Mouse (Mus musculus) hindbrain, embryonic 16.5 days (tissue): ENCODE measurements around the gene Lsm6. TPM values are rescaled to one million over a fixed set of nuclear protein-coding genes. Genes with fewer than 3 reads are reported as not detected.

Experiments
- ATAC-seq: fragments of 200-750 bp; cut with Nextera tagmentation; 2 replicates; pipeline ENCODE4 v1.8.0; 2017; ENCODE audit warnings: moderate TSS enrichment, moderate library complexity
- H3K27ac ChIP-seq: fragments of 300-500 bp; sonication (generic); 2 replicates; pipeline ENCODE4 v1.5.1; 2014; ENCODE audit warnings: low read depth, mild to moderate bottlenecking, control low read depth, low read length, moderate library complexity
- H3K27me3 ChIP-seq: fragments of 300-500 bp; sonication (generic); replicated peaks from 2 replicates; pipeline ENCODE4 v1.6.1; 2014; ENCODE audit warnings: low read length; ENCODE audit not compliant: control insufficient read depth, insufficient read depth
- H3K36me3 ChIP-seq: fragments of 300-500 bp; sonication (generic); 2 replicates; pipeline ENCODE4 v1.6.1; 2014; ENCODE audit warnings: mild to moderate bottlenecking, low read length, moderate library complexity, mixed read lengths; ENCODE audit not compliant: control insufficient read depth, insufficient read depth
- H3K4me1 ChIP-seq: fragments of 300-500 bp; sonication (generic); 2 replicates; pipeline ENCODE4 v1.6.1; 2014; ENCODE audit warnings: low read depth, low read length; ENCODE audit not compliant: control insufficient read depth, insufficient read depth
- H3K4me2 ChIP-seq: fragments of 300-500 bp; sonication (generic); 2 replicates; pipeline ENCODE4 v1.6.1; 2014; ENCODE audit warnings: mild to moderate bottlenecking, low read length, control low read depth, moderate library complexity
- H3K4me3 ChIP-seq: fragments of 300-500 bp; sonication (generic); 2 replicates; pipeline ENCODE4 v1.5.1; 2014; ENCODE audit warnings: mild to moderate bottlenecking, low read length, control low read depth, moderate library complexity
- H3K9ac ChIP-seq: fragments of 300-500 bp; sonication (generic); 2 replicates; pipeline ENCODE4 v1.6.1; 2014; ENCODE audit warnings: low read depth, mild to moderate bottlenecking, control low read depth, low read length, moderate library complexity
- H3K9me3 ChIP-seq: fragments of 300-500 bp; sonication (generic); 2 replicates; pipeline ENCODE4 v1.6.1; 2014; ENCODE audit warnings: mild to moderate bottlenecking, low read length, moderate library complexity; ENCODE audit not compliant: control insufficient read depth
- WGBS: fragments of 180-500 bp; shearing (Covaris S2); extraction: QIAGEN DNeasy Blood & Tissue Kit; methylation state at CpG from one replicate; pipeline ENCODE4 v1.1.7; 2014; 5-methylcytosine and 5-hydroxymethylcytosine counted together
- polyA plus RNA-seq: library from polyadenylated mRNA; unstranded; fragments of >200 nt; fragmentation: Nextera tagmentation; extraction: Ambion mirVana; gene quantifications from 2 replicates; pipeline ENCODE4 v1.2.1, GENCODE M21; 2015

Lsm6 gene
- polyA plus RNA-seq, 1 experiment from 2014 or later, result 139 TPM

DNA sequence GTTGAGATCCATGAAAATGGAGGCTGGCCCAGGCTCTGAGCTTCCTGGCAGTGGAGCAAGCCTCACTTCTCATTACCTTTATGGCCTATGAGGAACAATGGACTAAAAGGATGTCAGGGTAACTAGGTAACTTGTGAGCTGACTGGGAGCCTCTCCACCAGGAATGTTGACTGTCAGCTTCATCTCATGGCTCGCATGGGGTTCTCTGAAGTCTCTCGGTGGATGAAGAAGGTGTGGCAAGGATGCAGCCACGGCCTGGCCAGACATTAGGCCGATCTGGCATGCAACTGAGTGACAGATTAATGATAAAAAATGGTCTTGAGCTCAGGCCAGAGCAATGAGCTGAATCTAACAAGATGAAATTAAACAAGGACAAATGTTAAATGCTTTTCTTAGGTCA, 27.7 kb downstream of the Lsm6 start:
- no peak overlapping the region for H3K9ac ChIP-seq
- ATAC-seq, result no peak

DNA sequence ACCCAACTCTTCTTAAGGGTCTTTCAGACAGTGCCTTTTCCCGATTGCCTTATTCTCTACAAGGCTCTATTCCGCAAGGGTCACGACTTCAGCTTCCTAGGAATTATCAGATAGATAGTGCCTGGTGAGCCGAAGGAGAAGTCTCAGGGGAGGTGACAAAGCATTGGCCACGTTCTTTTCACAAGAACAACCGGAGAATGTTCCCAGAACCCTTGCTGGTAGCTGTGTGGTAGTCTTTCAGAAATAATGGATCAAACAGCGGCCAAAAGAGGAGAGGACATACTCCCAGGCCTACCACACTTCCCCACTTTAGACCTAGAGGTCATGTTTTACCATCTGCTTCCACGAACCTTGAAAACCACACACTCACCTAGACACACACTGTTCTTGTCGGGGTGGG, 44.1 kb downstream of the Lsm6 start:
- no peak overlapping the region for H3K4me2 ChIP-seq
- no peak overlapping the region for H3K4me3 ChIP-seq
- H3K36me3 ChIP-seq, result no peaks in the 10 kb centered on the region
- H3K9me3 ChIP-seq, result no peaks in the 10 kb centered on the region
- H3K27me3 ChIP-seq, result no peaks in the 10 kb centered on the region
- no peak overlapping the region for H3K9ac ChIP-seq
- H3K27ac ChIP-seq, result no peak overlapping the region
- H3K4me1 ChIP-seq, result no peaks in the 10 kb centered on the region
- no peak for ATAC-seq
- 92% methylated on average over 9 of the region's 9 CpGs for WGBS

More for the DNA sequence above, 27.7 kb downstream of the Lsm6 start:
- WGBS, result 76% methylated on average over 4 of the region's 4 CpGs
- Histone ChIP-seq H3K4me3 (no peak overlapping the region), H3K36me3 (no peaks in the 10 kb centered on the region), H3K27me3 (no peaks in the 10 kb centered on the region), H3K4me1 (no peaks in the 10 kb centered on the region), H3K4me2 (no peak overlapping the region), H3K9me3 (peaks cover 2% of the 10 kb centered on the region; the same call in 1 of the 2 replicates), H3K27ac (no peak overlapping the region)

DNA sequence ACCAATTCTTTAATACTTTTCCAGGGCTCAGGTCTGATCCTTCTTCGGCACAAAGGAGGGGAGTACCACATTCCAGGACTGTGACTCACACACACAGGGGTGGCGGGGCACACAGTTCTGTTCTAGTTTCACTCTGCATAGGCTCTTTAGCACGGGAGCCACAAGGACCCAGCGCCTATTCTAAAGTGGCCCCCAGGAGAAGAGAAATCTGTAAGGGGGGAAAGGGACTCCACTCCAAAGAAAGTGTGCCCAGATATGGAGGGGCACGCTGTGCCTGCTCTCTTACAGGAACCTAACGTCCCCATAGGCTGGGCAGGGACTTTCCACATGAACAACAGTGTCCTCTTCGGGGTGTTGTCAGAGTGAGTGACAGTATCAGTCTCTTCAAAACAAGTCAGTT, 49.7 kb downstream of the Lsm6 start:
- H3K27me3 ChIP-seq, result no peaks in the 10 kb centered on the region
- no peaks in the 10 kb centered on the region for H3K4me1 ChIP-seq
- no peak overlapping the region for H3K4me2 ChIP-seq
- no peaks in the 10 kb centered on the region for H3K36me3 ChIP-seq
- no peak for ATAC-seq
- H3K9ac ChIP-seq, result no peak overlapping the region
- H3K4me3 ChIP-seq, result no peak overlapping the region
- H3K27ac ChIP-seq, result no peak overlapping the region
- H3K9me3 ChIP-seq, result no peaks in the 10 kb centered on the region
- WGBS, result 75% methylated on average over 7 of the region's 7 CpGs

DNA sequence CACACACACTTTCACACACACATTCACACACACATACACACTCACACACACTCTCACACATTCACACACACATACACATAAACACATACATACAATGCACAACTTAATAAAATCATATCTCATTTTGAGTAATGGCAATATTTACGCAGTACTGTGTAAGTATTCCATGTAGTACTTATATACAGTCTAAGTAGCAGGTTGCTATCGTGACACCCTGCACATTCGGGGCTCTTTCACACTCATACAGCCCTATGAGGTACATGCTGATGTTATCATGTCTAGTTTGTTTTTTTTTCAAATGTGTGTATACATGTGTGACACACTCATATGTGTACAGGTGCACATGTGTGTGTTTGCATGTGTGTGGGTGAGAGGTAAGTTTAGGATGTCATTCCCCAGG, 50.4 kb downstream of the Lsm6 start:
- no peak overlapping the region for H3K27ac ChIP-seq
- no peaks in the 10 kb centered on the region for H3K4me1 ChIP-seq
- no peak overlapping the region for H3K9ac ChIP-seq
- no peaks in the 10 kb centered on the region for H3K36me3 ChIP-seq
- H3K27me3 ChIP-seq, result no peaks in the 10 kb centered on the region
- H3K9me3 ChIP-seq, result no peaks in the 10 kb centered on the region
- H3K4me2 ChIP-seq, result no peak overlapping the region
- no peak for ATAC-seq
- 97% methylated on average over 3 of the region's 3 CpGs for WGBS
- no peak overlapping the region for H3K4me3 ChIP-seq

DNA sequence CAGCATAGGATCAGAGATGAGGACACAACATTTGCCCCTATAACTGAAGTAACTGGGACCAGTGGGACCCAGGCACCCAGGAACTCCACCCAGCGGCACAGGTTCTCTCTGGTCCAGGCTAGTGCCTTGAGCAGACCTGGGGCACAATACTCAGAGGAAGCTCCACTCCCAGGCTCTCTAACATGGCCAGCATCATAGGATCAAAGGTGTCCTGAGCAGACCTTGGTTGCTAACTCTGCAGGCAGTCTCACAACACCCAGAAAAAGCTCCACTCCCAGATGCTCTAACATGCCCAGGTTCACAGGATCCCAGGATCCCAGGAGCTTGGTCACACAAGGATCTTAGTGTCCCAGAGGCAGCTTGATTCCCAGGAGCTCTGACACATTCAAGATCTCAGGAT, 55.4 kb downstream of the Lsm6 start:
- Histone ChIP-seq H3K27me3 (no peaks in the 10 kb centered on the region), H3K9me3 (no peaks in the 10 kb centered on the region), H3K36me3 (no peaks in the 10 kb centered on the region), H3K9ac (no peak overlapping the region), H3K4me1 (no peaks in the 10 kb centered on the region), H3K27ac (no peak overlapping the region), H3K4me3 (no peak overlapping the region), H3K4me2 (no peak overlapping the region)
- ATAC-seq, result no peak
- WGBS, result 100% methylated on average over 1 of the region's 1 CpGs

DNA sequence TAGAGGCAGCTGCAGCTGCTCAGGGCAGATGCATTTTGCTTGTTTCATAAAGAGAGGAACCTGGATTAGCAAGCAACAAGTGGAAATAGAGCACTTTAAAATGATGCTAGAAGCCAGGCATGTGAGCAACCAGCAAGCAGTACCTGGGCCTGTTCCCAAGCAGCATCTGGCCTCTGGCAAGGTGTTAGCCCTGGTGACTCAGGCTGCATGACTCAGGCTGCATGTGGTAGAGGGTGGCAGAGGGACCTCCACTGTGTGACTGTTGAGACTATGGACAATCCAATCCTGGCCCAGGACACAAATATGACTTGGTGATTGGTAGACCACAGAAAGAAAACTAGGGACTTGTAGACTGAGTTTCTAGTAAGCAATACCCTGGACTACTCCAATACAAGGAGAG, 56.0 kb downstream of the Lsm6 start:
- H3K27me3 ChIP-seq, result no peaks in the 10 kb centered on the region
- H3K4me3 ChIP-seq, result no peak overlapping the region
- H3K4me1 ChIP-seq, result no peaks in the 10 kb centered on the region
- H3K27ac ChIP-seq, result no peak overlapping the region
- no peaks in the 10 kb centered on the region for H3K36me3 ChIP-seq
- no peaks in the 10 kb centered on the region for H3K9me3 ChIP-seq
- H3K4me2 ChIP-seq, result no peak overlapping the region
- H3K9ac ChIP-seq, result no peak overlapping the region
- ATAC-seq, result no peak

DNA sequence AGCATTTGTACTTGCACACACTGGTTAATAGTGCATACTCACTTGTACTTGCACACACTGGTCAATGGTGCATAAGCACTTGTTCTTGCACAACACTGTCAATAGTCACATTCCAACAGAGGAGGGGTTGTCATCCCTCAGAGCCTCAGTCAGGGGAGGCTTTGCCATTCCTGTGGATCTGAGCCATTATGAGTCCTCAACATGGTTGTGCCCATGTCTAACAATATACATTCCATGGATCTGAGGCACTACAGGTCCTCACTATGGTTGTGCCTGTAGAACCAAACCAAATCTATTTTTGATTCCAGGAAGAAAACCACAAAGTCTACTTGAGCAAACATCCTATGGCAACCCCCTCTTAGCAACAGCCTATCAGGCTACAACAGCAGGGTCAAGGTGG, 61.8 kb downstream of the Lsm6 start:
- no peak for ATAC-seq
- no peak overlapping the region for H3K9ac ChIP-seq
- H3K4me1 ChIP-seq, result no peaks in the 10 kb centered on the region
- H3K4me2 ChIP-seq, result no peak overlapping the region
- 0 out of 2 replicates have a peak, but pooled peaks cover 2% of the 10 kb centered on the region for H3K9me3 ChIP-seq
- H3K36me3 ChIP-seq, result no peaks in the 10 kb centered on the region
- no peaks in the 10 kb centered on the region for H3K27me3 ChIP-seq
- H3K27ac ChIP-seq, result no peak overlapping the region
- no peak overlapping the region for H3K4me3 ChIP-seq

DNA sequence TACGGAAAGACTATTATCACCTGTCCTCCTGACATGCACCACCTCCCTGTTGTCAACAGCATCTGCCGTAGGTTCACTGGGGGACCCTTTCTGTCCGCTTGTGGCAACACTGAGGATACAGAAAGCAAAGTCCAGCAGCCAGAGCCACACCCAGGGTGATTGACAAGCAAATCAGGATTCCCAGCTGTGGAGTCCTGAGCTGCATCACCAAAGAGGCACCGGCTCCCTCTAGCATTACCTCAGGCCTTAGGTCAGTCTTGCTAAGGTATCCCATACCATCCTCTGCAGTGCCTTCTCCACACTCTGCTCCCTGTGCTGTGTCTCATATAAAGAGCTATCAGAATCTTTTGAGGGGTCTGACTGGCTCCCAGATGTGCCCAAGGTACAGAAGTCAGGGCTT, 66.0 kb downstream of the Lsm6 start:
- Histone ChIP-seq H3K9ac (no peak overlapping the region), H3K27me3 (no peaks in the 10 kb centered on the region), H3K4me3 (no peak overlapping the region), H3K4me2 (no peak overlapping the region), H3K9me3 (0 out of 2 replicates have a peak, but pooled peaks cover 2% of the 10 kb centered on the region), H3K27ac (no peak overlapping the region), H3K36me3 (no peaks in the 10 kb centered on the region), H3K4me1 (no peaks in the 10 kb centered on the region)
- ATAC-seq, result no peak
- 80% methylated on average over 4 of the region's 4 CpGs for WGBS
